Mouse (Mus musculus): ENCODE measurements at regions not wholly inside any gene's neighbourhood (a gene's known extent, or its start where the extent isn't known, plus 50 kb on each side); places are given as distances from the start of the nearest gene placed in this dataset.

GRCm38 (mm10) chr15:72321528-72321927 lies 1512.8 kb upstream of the Gm6569 start:
- DNase-seq: no peak

- no peak for DNase-seq
These were observed 1512.2 kb upstream of the Gm6569 start for GRCm38 (mm10) chr15:72322127-72322526.

GRCm38 (mm10) chr15:72323158-72323557 lies 1511.2 kb upstream of the Gm6569 start:
- DNase-seq: no peak

DNA sequence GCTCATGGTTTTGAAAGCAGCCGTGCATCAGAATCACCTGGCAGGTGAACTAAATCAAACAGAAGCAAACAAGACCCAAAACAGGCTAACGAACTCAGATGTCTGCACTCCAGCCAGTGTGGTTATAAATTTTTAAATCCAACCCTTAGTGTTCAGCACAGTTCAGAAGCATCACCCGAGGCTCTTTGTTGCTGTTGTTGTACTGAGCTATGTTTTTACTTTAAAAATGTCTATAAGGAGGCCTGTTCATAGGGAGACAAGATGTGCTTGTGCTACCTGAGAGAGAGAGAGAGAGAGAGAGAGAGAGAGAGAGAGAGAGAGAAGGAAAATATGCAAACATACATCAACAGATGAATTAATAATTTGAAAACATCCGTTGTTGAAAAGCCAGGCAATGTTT lies 1503.1 kb upstream of the Gm6569 start:
- DNase-seq: no peak

- DNase-seq: no peak
These were observed 1499.9 kb upstream of the Gm6569 start for GRCm38 (mm10) chr15:72334497-72334896.

DNA sequence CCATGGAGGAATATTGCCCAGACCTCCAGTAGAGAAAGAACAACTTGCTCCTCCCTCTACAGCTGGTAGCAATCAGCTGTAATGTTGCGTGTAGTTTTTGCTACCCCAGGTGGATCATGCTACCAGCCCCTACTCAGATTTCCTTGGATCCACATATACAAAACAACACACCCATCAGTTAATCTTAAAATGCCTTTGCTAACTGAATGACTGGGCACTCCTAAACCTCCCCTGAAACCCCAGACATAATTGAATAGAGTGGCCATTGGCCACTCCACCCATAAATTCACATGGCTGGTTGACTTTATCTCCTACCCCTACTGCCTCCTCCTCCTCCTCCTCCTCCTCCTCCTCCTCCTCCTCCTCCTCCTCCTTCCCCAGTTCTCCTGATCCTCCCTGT lies 1494.7 kb upstream of the Gm6569 start:
- DNase-seq: no peak

DNA sequence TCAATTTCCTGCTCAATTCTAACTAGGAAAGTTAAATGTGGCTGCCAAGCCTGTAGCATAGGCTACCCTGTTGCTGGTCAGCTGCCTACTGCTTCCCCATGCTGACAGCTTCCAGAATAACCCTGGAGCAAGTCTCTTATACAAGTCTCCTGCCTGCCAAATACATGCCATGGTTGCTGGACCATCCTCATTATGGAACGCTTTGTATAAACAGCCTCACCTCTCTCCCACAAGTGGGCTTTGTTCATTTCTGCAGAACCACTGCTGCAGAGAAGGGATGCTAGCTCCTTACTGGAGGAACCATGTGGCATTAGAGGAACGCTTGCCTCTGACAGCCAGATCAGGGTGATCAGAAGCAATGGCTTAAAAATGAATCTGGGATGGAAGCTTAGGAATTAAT lies 1492.4 kb upstream of the Gm6569 start:
- no peak for DNase-seq

GRCm38 (mm10) chr15:72342504-72342903 lies 1491.9 kb upstream of the Gm6569 start:
- DNase-seq: no peak

- DNase-seq: no peak
These were observed 1490.6 kb upstream of the Gm6569 start for GRCm38 (mm10) chr15:72343794-72344193.

- DNase-seq: no peak
These were observed 1481.0 kb upstream of the Gm6569 start for GRCm38 (mm10) chr15:72353371-72353770.

- no peak for DNase-seq
These were observed 1478.7 kb upstream of the Gm6569 start for GRCm38 (mm10) chr15:72355626-72356025.

DNA sequence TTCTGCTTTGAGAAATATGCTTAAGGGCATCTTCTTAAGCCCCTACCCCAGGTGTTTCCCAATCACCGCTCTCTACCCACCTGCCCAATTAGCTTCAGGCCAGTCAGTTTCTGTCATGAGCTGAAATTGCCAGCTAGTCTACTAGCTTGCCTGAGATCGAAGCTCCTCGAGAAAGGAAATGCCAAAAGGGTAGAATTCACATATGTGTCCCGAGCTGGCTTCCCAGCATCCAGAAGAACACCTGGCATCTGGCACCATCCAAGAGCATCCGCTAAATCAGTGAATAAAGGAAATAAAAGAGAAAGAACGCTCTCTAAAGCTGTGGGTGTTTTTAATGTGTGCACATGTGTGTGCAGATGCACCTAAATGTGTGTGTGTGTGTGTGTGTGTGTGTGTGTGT lies 1474.7 kb upstream of the Gm6569 start:
- DNase-seq: no peak

GRCm38 (mm10) chr15:72360049-72360448 lies 1474.3 kb upstream of the Gm6569 start:
- DNase-seq: peak; percentile 68 to 79

GRCm38 (mm10) chr15:72360463-72361030 lies 1473.8 kb upstream of the Gm6569 start:
- DNase-seq: peak; percentile 99 to 100

GRCm38 (mm10) chr15:72373041-72373440 lies 1461.3 kb upstream of the Gm6569 start:
- DNase-seq: no peak

GRCm38 (mm10) chr15:72377201-72377600 lies 1457.2 kb upstream of the Gm6569 start:
- DNase-seq: no peak

DNA sequence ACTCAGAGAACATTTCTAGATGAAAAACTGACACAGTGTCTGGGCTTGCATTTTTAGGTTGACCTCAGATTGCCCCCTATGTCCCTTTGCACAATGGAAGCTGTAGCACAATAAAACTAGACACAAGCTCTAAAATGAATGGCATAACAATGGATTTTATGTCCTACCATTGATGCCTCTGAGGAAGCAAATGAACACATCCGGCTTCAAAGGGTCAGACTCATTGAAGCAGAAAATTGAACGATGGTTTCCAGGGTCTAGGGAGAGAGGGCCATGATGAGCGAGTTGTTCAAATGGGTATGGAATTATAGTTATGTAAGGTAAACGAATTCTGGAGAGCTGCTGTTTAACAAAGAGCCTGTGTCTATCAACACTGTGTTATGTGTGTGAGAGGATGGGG lies 1455.1 kb upstream of the Gm6569 start:
- DNase-seq: no peak

- no peak for DNase-seq
These were observed 1453.2 kb upstream of the Gm6569 start for GRCm38 (mm10) chr15:72381164-72381563.

DNA sequence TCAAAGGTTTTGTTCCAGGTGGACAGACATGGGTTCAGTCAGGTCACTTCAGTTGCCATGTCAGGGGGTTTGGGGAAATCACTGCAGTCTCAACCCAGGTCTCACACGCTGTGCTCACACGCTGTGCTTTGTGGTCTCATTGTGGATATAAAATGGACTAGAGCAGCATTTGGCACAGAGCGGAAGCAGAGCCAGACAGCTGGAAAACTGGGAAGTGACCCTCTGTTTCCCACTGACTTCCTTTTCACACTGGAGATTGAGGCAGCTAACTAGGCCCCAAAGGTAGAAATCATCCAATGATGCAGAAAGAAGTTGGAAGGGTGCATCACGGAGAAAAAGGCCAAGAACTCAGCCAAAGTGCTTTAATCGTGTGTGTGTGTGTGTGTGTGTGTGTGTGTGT lies 1452.6 kb upstream of the Gm6569 start:
- DNase-seq: no peak

- DNase-seq: no peak
These were observed 1451.8 kb upstream of the Gm6569 start for GRCm38 (mm10) chr15:72382521-72382920.

- DNase-seq: no peak
These were observed 1451.3 kb upstream of the Gm6569 start for GRCm38 (mm10) chr15:72383062-72383461.

DNA sequence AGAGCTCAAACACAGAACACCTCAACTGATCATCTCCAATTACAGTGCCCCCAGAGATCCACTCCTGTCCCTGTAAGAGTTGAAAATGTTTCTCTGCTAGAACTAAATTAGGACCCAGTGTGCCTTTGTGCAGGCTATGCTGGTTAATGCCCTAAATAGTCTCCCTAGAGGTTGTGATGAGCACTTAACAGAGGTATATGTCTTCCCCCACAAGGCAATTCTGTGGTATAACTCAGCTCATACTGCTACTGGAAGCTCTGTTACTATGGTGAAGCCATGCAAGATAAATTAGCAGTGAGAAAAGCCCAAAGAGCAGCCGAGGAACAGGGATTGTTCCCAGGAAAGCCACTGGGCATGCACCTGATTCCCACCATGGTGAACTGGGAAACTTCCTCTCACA lies 1450.9 kb upstream of the Gm6569 start:
- DNase-seq: no peak

DNA sequence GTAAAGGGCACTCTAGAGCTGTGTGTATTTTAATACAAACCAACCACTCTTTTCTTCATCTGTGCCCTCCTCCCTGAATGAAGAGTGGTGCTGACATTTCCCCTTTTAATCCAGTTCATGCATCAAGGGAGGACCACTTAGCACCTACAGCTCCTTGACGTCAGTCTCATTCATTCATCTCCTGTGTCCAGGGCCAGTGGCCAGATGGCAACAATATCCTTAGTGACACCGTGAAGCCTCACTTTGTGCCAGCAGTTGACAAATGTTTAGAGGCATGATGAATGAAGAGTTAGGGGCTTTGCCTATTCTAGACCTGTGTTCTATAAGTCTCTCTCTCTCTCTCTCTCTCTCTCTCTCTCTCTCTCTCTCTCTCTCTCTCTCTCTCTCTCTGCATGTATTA lies 1441.1 kb upstream of the Gm6569 start:
- DNase-seq: peak; percentile 10 to 31

- DNase-seq: no peak
These were observed 1422.4 kb upstream of the Gm6569 start for GRCm38 (mm10) chr15:72411956-72412355.
